Mouse (Mus musculus) myocyte (in vitro differentiated cells): ENCODE measurements around the gene Gprasp2.

Experiments used
- CEBPB ChIP-seq: IDR thresholded peaks from 2 replicates; pipeline ENCODE4 v1.6.1; 2011; ENCODE audit warnings: mild to moderate bottlenecking, moderate library complexity; ENCODE audit not compliant: poor library complexity, insufficient read depth, severe bottlenecking
- E2F4 ChIP-seq: IDR thresholded peaks from one replicate; pipeline ENCODE4 v1.6.1; 2011; ENCODE audit warnings: mild to moderate bottlenecking, control low read depth, moderate library complexity; ENCODE audit not compliant: insufficient read depth
- MAX ChIP-seq: IDR thresholded peaks from one replicate; pipeline ENCODE4 v1.6.1; 2011; ENCODE audit warnings: low read depth, mild to moderate bottlenecking, control low read depth
- MYOD1 ChIP-seq, 3 experiments: IDR thresholded peaks; one replicate each; pipeline ENCODE4 v1.6.1; 2011; ENCODE audit warnings: control low read depth in 2 of 3, low read depth in 2 of 3, mild to moderate bottlenecking in 2 of 3, moderate library complexity in 1 of 3; ENCODE audit not compliant: insufficient read length in 2 of 3, control insufficient read depth in 1 of 3
- MYOG ChIP-seq, 3 experiments: IDR thresholded peaks; one replicate each; pipeline ENCODE4 v1.6.1; 2011; ENCODE audit warnings: control low read depth in 2 of 3, low read depth in 2 of 3, mild to moderate bottlenecking in 2 of 3; ENCODE audit not compliant: insufficient read length in 2 of 3, control insufficient read depth in 1 of 3, insufficient read depth in 1 of 3
- POLR2A ChIP-seq: IDR thresholded peaks from one replicate; pipeline ENCODE4 v1.6.1; 2011; ENCODE audit warnings: low read depth, mild to moderate bottlenecking, control low read depth, moderate library complexity; ENCODE audit not compliant: insufficient read length
- SRF ChIP-seq: IDR thresholded peaks from one replicate; pipeline ENCODE4 v1.6.1; 2011; ENCODE audit warnings: low read depth; ENCODE audit not compliant: control insufficient read depth, insufficient read length
- TCF12 ChIP-seq: IDR thresholded peaks from one replicate; pipeline ENCODE4 v1.6.1; 2011; ENCODE audit warnings: mild to moderate bottlenecking, control low read depth; ENCODE audit not compliant: poor library complexity, insufficient read depth, severe bottlenecking
- USF1 ChIP-seq: IDR thresholded peaks from one replicate; pipeline ENCODE4 v1.6.1; 2011; ENCODE audit warnings: low read depth, mild to moderate bottlenecking, control low read depth, moderate library complexity

DNA sequence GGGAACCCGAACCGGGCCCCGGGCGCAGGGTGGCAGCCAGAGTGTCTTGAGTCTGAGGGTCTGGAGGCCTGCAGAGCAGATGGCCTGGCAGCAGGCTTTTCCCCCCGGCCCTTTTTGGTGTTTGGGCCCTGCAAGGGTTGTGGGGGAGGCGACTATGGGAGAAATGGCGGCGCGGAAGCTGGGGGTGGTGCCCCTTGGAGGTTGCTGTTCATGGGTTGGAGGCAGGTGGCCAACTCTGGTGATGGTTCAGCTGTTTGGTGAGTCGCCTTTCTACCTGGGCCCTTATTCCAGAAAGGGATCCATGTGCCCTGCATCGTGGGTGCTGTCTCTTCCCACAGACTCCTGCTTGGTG is 47.4 kb downstream of the Gprasp2 start:
- TF ChIP-seq USF1 (no peak), POLR2A (no peak), CEBPB (no peak), MAX (no peak), SRF (no peak), MYOG (IDR thresholded peaks at IDR 0.05; ENCODE audit: control insufficient read depth in 1 of 3, insufficient read depth in 1 of 3, insufficient read length in 2 of 3, low read depth in 2 of 3) (no peak), E2F4 (no peak), MYOD1 (IDR thresholded peaks at IDR 0.05; ENCODE audit: control insufficient read depth in 1 of 3, insufficient read length in 2 of 3, low read depth in 2 of 3) (no peak), TCF12 (no peak)
